Mouse (Mus musculus) forebrain, embryonic 11.5 days (tissue): ENCODE measurements around the gene Slc26a11. TPM values are rescaled to one million over a fixed set of nuclear protein-coding genes. Genes with fewer than 3 reads are reported as not detected.

Source experiments
- ATAC-seq: fragments of 200-750 bp; cut with Nextera tagmentation; replicated peaks from 2 replicates; pipeline ENCODE4 v1.8.0; 2017; ENCODE audit warnings: moderate TSS enrichment; ENCODE audit not compliant: low FRiP score
- DNase-seq: peaks from one replicate; pipeline ENCODE4 v3.0.0-alpha.2; 2017; ENCODE audit warnings: low spot score
- H3K27ac ChIP-seq: fragments of 300-500 bp; sonication (generic); 2 replicates; pipeline ENCODE4 v1.5.1; 2014; ENCODE audit warnings: low read depth, low read length
- H3K27me3 ChIP-seq: fragments of 300-500 bp; sonication (generic); 2 replicates; pipeline ENCODE4 v1.6.1; 2014; ENCODE audit warnings: mild to moderate bottlenecking, low read length, mixed read lengths; ENCODE audit not compliant: control insufficient read depth, insufficient read depth
- H3K36me3 ChIP-seq: fragments of 300-500 bp; sonication (generic); 2 replicates; pipeline ENCODE4 v1.6.1; 2014; ENCODE audit warnings: mild to moderate bottlenecking, low read length, moderate library complexity, mixed read lengths; ENCODE audit not compliant: control insufficient read depth, insufficient read depth
- H3K4me1 ChIP-seq: fragments of 300-500 bp; sonication (generic); replicated peaks from 2 replicates; pipeline ENCODE4 v1.6.1; 2014; ENCODE audit warnings: low read length, mixed read lengths; ENCODE audit not compliant: control insufficient read depth, insufficient read depth
- H3K4me2 ChIP-seq: fragments of 300-500 bp; sonication (generic); 2 replicates; pipeline ENCODE4 v1.6.1; 2014; ENCODE audit warnings: low read depth, mild to moderate bottlenecking, low read length, moderate library complexity, mixed read lengths; ENCODE audit not compliant: severe bottlenecking
- H3K4me3 ChIP-seq: fragments of 300-500 bp; sonication (generic); 2 replicates; pipeline ENCODE4 v1.5.1; 2014; ENCODE audit warnings: low read depth, low read length
- H3K9ac ChIP-seq: fragments of 300-500 bp; sonication (generic); 2 replicates; pipeline ENCODE4 v1.6.1; 2014; ENCODE audit warnings: low read length
- H3K9me3 ChIP-seq: fragments of 300-500 bp; sonication (generic); 2 replicates; pipeline ENCODE4 v1.6.1; 2016; ENCODE audit warnings: low read length, mixed read lengths; ENCODE audit not compliant: control insufficient read depth
- WGBS: fragments of 180-500 bp; shearing (Covaris S2); extraction: QIAGEN DNeasy Blood & Tissue Kit; methylation state at CpG from one replicate; pipeline ENCODE4 v1.1.7; 2014; 5-methylcytosine and 5-hydroxymethylcytosine counted together
- polyA plus RNA-seq: library from polyadenylated mRNA; unstranded; fragments of >200 nt; fragmentation: Nextera tagmentation; extraction: Ambion mirVana; gene quantifications from 2 replicates; pipeline ENCODE4 v1.2.1, GENCODE M21; 2014

Slc26a11 gene
- 7.2 and 7.9 TPM in 2 replicates for polyA plus RNA-seq

DNA sequence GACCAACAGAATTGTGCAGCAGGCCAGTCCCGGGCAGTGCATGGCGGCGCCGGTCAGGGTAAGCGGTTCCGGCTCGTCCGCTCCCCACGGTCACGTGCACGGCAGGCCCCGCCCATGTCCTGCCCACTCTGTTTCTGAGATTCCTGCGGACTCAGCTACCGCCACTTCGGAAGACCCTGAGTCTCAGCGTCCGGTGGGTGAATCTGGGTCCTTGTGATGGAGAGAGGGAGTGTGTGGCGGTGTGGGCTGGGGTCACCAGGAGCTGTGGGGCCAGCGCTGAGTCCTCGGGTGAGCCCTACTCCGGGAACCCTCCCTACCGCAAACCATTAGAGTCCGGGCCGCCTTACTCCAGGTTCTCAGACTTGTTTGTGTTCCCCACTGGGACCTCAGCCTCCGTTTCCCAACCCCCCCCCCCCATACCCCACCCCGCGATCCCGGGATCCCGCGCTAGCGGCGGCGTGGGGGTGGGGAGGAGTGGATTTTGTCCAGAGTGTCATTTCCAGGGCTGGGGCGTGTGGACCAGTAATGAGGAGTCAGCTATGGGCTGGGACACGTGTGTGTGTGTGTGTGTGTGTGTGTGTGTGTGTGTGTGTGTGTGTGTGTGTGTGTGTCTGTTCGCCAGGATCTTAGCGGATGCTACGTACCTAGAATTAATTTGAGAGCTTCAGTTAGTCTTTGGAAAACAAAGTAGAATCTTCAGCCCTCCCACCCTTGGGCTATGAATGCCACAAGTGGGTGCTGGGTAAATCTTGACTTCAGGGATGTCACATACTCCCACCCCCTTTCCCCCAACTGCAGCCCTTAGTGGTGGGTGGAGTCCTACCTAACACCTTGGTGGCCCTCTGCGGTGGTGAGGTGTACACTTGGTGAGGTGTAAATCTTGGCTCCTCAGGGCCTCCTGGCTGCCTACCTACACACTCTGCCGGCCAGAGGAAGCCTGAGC lies at the start of gene Slc26a11, which contains the start of gene Sgsh:
TSS of gene Slc26a11 (plus strand) at position 115 of the 943 bp plus-strand sequence.
TSS of gene Sgsh (minus strand) at position 94 of the 943 bp plus-strand sequence.
- Histone ChIP-seq H3K4me1 (peaks cover 12% of the 10 kb centered on the region; the same call in 1 of the 2 replicates), H3K36me3 (no peaks in the 10 kb centered on the region), H3K4me3 (peak within 1 kb of the TSS; percentile 45), H3K9me3 (no peaks in the 10 kb centered on the region), H3K27me3 (no peaks in the 10 kb centered on the region), H3K4me2 (peak within 1 kb of the TSS; percentile 94), H3K9ac (peak within 1 kb of the TSS; percentile 81), H3K27ac (peak within 1 kb of the TSS; percentile 37; the same call in 1 of the 2 replicates)
- WGBS = 2% methylated on average over 32 of the region's 40 CpGs
- peak; percentile 94 for ATAC-seq
- peak; percentile 93 for DNase-seq

DNA sequence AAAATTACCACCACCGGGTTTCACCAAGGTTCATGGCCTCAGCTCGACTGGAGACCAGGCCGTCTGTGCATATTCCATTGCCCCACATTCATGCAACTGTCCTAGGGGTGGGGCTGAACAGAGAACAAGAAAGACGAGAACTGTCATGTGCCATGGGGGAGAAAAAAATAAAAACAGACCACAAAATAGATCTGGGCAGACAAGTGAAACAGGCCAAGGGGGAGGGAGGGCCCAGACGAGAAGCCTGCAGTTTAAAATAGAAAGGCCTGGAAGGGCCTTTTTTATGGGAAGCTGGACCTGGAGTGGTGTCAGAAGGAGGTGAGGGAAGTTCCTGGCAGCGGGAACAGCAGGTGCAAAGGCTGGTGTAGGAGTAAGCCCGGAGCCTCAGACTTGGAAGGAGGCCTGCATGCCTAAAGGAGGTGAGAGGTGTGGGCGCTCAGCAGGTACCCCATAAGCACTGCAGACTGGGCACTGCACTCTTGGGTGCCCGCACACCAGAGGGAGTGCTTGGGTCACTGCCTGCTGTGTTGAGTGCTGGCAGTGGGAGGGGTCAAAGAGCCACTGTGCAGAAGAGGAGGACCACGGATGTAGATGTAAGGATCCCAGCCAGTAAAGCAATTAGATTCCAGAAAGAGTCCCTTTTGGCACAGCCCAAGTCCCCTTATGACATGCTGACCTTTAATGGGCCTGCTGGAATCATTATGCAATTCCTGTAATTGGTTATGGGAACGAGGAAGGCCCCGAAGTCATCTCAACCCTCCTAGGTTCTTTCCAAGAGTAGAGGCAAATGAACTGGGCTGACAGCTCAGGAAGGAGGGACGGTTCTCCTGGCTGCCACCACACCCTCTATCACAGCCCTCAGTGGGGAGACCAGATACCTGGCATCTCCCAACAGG lies 48.3 kb upstream of the Slc26a11 start:
- WGBS = 70% methylated on average over 13 of the region's 13 CpGs
- Histone ChIP-seq H3K4me2 (no peak overlapping the region), H3K27ac (no peak overlapping the region), H3K9me3 (no peaks in the 10 kb centered on the region), H3K4me3 (no peak overlapping the region), H3K9ac (no peak overlapping the region), H3K27me3 (no peaks in the 10 kb centered on the region), H3K36me3 (no peaks in the 10 kb centered on the region), H3K4me1 (no peaks in the 10 kb centered on the region)
- no peak for ATAC-seq
- no peak for DNase-seq

DNA sequence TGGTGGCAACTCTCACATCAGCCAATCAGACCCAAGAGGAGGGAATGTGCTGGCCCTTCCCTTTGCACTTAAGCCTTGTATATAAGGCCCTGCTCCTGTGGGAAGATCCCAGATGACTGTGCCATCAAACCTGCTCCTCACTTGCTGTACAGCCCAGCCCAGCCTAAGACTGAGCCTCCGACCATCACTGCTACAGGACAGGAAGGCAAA lies 47.8 kb upstream of the Slc26a11 start, which contains the start of gene Card14:
TSS of gene Card14 (plus strand) at position 111 of the 210 bp plus-strand sequence.
- 60% methylated on average over 1 of the region's 1 CpGs for WGBS
- Histone ChIP-seq H3K4me2 (no peak within 1 kb of the TSS), H3K36me3 (no peaks in the 10 kb centered on the region), H3K9ac (no peak within 1 kb of the TSS), H3K27me3 (no peaks in the 10 kb centered on the region), H3K9me3 (no peaks in the 10 kb centered on the region), H3K27ac (no peak within 1 kb of the TSS), H3K4me1 (no peaks in the 10 kb centered on the region), H3K4me3 (no peak within 1 kb of the TSS)
- DNase-seq = no peak
- ATAC-seq = no peak

GRCm38 (mm10) chr11:119307916-119308315 lies 47.4 kb upstream of the Slc26a11 start:
- Histone ChIP-seq H3K9ac (no peak overlapping the region), H3K4me2 (no peak overlapping the region), H3K36me3 (no peaks in the 10 kb centered on the region), H3K27me3 (no peaks in the 10 kb centered on the region), H3K27ac (no peak overlapping the region), H3K4me1 (no peaks in the 10 kb centered on the region), H3K4me3 (no peak overlapping the region), H3K9me3 (no peaks in the 10 kb centered on the region)
- no peak for ATAC-seq
- no peak for DNase-seq
- 36% methylated on average over 11 of the region's 11 CpGs for WGBS

- DNase-seq (no peak), ATAC-seq (no peak)
These were observed 44.7 kb upstream of the Slc26a11 start for GRCm38 (mm10) chr11:119310621-119311020.

GRCm38 (mm10) chr11:119314252-119314936 lies 41.0 kb upstream of the Slc26a11 start:
- Histone ChIP-seq H3K36me3 (no peaks in the 10 kb centered on the region), H3K9me3 (no peaks in the 10 kb centered on the region), H3K4me1 (no peaks in the 10 kb centered on the region), H3K4me3 (no peak overlapping the region), H3K9ac (no peak overlapping the region), H3K4me2 (no peak overlapping the region), H3K27ac (no peak overlapping the region), H3K27me3 (no peaks in the 10 kb centered on the region)
- no peak for ATAC-seq
- 85% methylated on average over 17 of the region's 17 CpGs for WGBS
- DNase-seq = no peak

More at GRCm38 (mm10) chr11:119310621-119311020, 44.7 kb upstream of the Slc26a11 start:
- H3K4me1 ChIP-seq = no peaks in the 10 kb centered on the region
- 17% methylated on average over 10 of the region's 10 CpGs for WGBS
- no peaks in the 10 kb centered on the region for H3K9me3 ChIP-seq
- no peaks in the 10 kb centered on the region for H3K36me3 ChIP-seq
- H3K27ac ChIP-seq = no peak overlapping the region
- no peaks in the 10 kb centered on the region for H3K27me3 ChIP-seq
- H3K4me2 ChIP-seq = no peak overlapping the region
- H3K9ac ChIP-seq = no peak overlapping the region
- H3K4me3 ChIP-seq = no peak overlapping the region

DNA sequence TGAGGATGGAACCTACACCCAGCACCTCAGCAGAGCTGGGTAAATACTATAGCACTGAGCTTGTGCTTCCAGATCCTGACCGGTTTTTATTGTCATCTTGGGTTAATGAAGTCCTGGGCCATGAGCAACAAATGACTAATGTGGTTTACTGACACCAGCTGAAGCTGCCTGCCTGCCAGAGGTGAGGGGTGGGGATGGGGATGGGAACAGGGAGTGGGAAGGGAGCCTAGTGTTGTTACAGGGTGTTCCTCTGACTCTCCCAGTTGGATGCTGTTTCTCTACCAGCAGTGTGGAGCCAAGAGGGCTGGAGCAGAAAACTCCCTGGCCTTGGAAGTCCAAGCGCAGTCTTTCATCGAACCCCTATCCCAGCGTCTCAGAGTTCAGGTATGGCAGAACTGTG lies 38.6 kb upstream of the Slc26a11 start:
- no peaks in the 10 kb centered on the region for H3K36me3 ChIP-seq
- H3K9me3 ChIP-seq = no peaks in the 10 kb centered on the region
- no peak for ATAC-seq
- DNase-seq = no peak
- no peak overlapping the region for H3K27ac ChIP-seq
- no peak overlapping the region for H3K9ac ChIP-seq
- H3K4me3 ChIP-seq = no peak overlapping the region
- no peaks in the 10 kb centered on the region for H3K4me1 ChIP-seq
- WGBS = 87% methylated on average over 4 of the region's 4 CpGs
- H3K27me3 ChIP-seq = no peaks in the 10 kb centered on the region
- H3K4me2 ChIP-seq = no peak overlapping the region

GRCm38 (mm10) chr11:119322521-119322920 lies 32.8 kb upstream of the Slc26a11 start:
- Histone ChIP-seq H3K36me3 (no peaks in the 10 kb centered on the region), H3K4me1 (no peaks in the 10 kb centered on the region), H3K9me3 (0 out of 2 replicates have a peak, but pooled peaks cover 2% of the 10 kb centered on the region), H3K4me3 (no peak overlapping the region), H3K27me3 (no peaks in the 10 kb centered on the region), H3K9ac (no peak overlapping the region), H3K4me2 (no peak overlapping the region), H3K27ac (no peak overlapping the region)
- WGBS = 81% methylated on average over 13 of the region's 13 CpGs
- DNase-seq = no peak
- ATAC-seq = no peak
